Mouse (Mus musculus): ENCODE results near the gene Man2b1.

DNA sequence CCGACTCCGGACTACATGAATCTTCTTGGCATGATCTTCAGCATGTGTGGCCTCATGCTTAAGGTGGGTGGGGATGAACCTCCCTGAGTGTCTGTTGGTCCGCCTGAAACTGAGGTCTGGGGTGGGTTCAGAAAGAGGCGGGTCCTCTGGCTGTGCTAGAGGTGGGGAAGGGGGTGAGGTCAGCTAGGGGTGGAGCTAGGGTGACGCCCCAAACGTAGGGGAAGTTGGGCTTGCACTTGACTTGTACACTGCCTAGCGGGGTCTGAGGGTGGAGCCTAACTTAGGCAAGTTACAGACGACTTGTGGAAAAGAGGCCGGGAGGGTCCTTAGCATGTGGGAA, 1.9 kb upstream of the Man2b1 start, which contains the start of gene Wdr83:
- TF ChIP-seq CTCF (IDR thresholded peaks at IDR 0.05; ENCODE audit: borderline replicate concordance, insufficient read depth, low read length) (no peak), POLR2A (IDR thresholded peaks at IDR 0.05; ENCODE audit: low read depth, low read length) (no peak; the same call in 1 of the 2 replicates)

All from embryonic fibroblast, embryonic 13.5 days (primary cell).